Mouse (Mus musculus): ENCODE measurements around the gene Gnb1l. TPM values are rescaled to one million over a fixed set of nuclear protein-coding genes. Genes with fewer than 3 reads are reported as not detected.

Gnb1l gene
- polyA plus RNA-seq, 1 experiment from 2014 or later: 5.1 TPM

GRCm38 (mm10) chr16:18577599-18578160 lies 79.2 kb downstream of the Gnb1l start:
- no peak overlapping the region for H3K9ac ChIP-seq (replicated peaks)
- no peak for ATAC-seq
- TF ChIP-seq CTCF (IDR thresholded peaks at IDR 0.05; ENCODE audit: low read depth): no peak
- no peak for TF ChIP-seq EP300 (IDR thresholded peaks at IDR 0.05; ENCODE audit: low read depth)
- H3K4me2 ChIP-seq (ENCODE audit: low read depth, low read length): no peak overlapping the region
- H3K9me3 ChIP-seq (ENCODE audit: low read length): no peaks in the 10 kb centered on the region
- H3K4me1 ChIP-seq (ENCODE audit: insufficient read depth): peaks cover 14% of the 10 kb centered on the region
- WGBS (ENCODE audit: insufficient replicate concordance): 29% methylated on average over 5 of the region's 5 CpGs
- no peak for DNase-seq
- no peak overlapping the region for H3K27ac ChIP-seq (ENCODE audit: low read depth)
- H3K4me3 ChIP-seq (ENCODE audit: low read depth, low read length): no peak overlapping the region
- H3K36me3 ChIP-seq (replicated peaks; ENCODE audit: insufficient read depth, low read length): no peaks in the 10 kb centered on the region
- peaks cover 45% of the 10 kb centered on the region for H3K27me3 ChIP-seq (ENCODE audit: insufficient read depth, low read length)

- Histone ChIP-seq H3K9me3 (ENCODE audit: low read length) (no peaks in the 10 kb centered on the region), H3K27ac (ENCODE audit: low read depth) (no peak overlapping the region), H3K4me3 (ENCODE audit: low read depth, low read length) (no peak overlapping the region), H3K4me2 (ENCODE audit: low read depth, low read length) (no peak overlapping the region), H3K27me3 (ENCODE audit: insufficient read depth, low read length) (peaks cover 72% of the 10 kb centered on the region), H3K9ac (replicated peaks) (no peak overlapping the region), H3K36me3 (replicated peaks; ENCODE audit: insufficient read depth, low read length) (no peaks in the 10 kb centered on the region), H3K4me1 (ENCODE audit: insufficient read depth) (peaks cover 14% of the 10 kb centered on the region)
- TF ChIP-seq CTCF (IDR thresholded peaks at IDR 0.05; ENCODE audit: low read depth) (no peak), EP300 (IDR thresholded peaks at IDR 0.05; ENCODE audit: low read depth) (no peak)
- DNase-seq: no peak
- ATAC-seq: no peak
- 30% methylated on average over 2 of the region's 2 CpGs for WGBS (ENCODE audit: insufficient replicate concordance)
Observed at GRCm38 (mm10) chr16:18580389-18580788, 81.9 kb downstream of the Gnb1l start.

DNA sequence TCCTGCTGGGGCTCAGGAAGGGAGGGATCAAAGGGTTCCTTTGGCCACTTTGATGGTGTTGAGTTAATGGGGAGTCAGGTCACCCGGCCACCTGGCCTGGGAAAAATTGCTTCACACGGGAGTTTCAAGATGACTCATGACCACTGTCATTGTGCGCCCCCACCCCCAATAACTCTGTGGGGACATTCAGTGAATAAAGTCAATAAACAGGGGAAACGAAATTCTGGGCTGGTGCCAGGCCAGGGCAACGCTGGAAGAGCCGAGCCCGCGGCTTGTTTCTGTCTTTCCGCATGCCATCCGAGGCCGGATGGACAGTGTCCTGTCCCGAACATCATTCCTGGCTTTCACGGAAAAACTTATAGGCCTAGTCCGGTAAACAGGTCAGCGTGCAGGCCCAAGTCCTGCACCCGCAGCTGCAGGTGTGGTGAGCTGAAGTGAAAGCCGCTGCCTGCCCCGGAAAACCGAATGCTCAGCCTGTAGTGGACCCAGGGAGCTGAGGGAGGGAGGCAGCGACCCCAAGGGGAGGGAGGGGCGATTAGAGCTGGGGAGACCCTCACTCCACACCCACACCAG lies 82.6 kb downstream of the Gnb1l start:
- DNase-seq (no peak), ATAC-seq (peak; percentile 54)
- H3K4me3 ChIP-seq (ENCODE audit: low read depth, low read length): peak overlapping the region; percentile 37
- peaks cover 14% of the 10 kb centered on the region for H3K4me1 ChIP-seq (ENCODE audit: insufficient read depth)
- H3K9me3 ChIP-seq (ENCODE audit: low read length): no peaks in the 10 kb centered on the region
- no peak for TF ChIP-seq EP300 (IDR thresholded peaks at IDR 0.05; ENCODE audit: low read depth)
- 8% methylated on average over 20 of the region's 21 CpGs for WGBS (ENCODE audit: insufficient replicate concordance)
- no peak overlapping the region for H3K27ac ChIP-seq (ENCODE audit: low read depth)
- peak overlapping the region; percentile 65 for H3K4me2 ChIP-seq (ENCODE audit: low read depth, low read length)
- H3K27me3 ChIP-seq (ENCODE audit: insufficient read depth, low read length): peaks cover 80% of the 10 kb centered on the region
- no peaks in the 10 kb centered on the region for H3K36me3 ChIP-seq (replicated peaks; ENCODE audit: insufficient read depth, low read length)
- no peak overlapping the region for H3K9ac ChIP-seq (replicated peaks)

DNA sequence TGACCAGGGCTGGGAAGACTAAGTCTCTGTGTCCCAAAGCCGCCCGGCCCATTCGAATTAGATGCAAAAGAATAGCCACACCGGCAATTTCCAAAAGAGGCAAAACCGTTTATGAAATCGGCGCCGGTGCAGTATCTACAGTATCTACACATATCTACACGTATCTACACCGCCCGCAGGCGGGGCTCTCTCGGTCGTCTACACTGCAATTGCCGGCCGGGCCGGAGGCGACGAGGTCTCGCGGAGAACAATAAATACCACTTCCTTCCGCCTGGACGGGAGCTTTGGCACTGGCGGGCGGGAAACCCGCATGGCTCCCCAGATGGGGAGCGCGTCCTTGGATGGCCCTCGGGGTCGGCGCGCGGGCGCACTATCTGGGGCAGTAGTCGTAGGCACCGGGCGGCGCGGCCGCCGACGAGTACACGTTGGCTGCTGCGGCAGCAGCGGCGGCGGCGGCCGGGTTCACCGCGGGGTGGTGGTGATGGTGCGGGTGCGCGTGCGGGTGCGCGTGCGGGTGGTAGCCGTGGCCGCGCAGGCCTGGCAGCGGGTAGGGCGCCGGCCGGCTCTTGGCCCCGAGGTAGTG lies 83.2 kb downstream of the Gnb1l start:
- H3K4me1 ChIP-seq (ENCODE audit: insufficient read depth): peaks cover 19% of the 10 kb centered on the region
- no peaks in the 10 kb centered on the region for H3K9me3 ChIP-seq (ENCODE audit: low read length)
- no peak overlapping the region for H3K27ac ChIP-seq (ENCODE audit: low read depth)
- no peak for TF ChIP-seq EP300 (IDR thresholded peaks at IDR 0.05; ENCODE audit: low read depth)
- no peak for TF ChIP-seq CTCF (IDR thresholded peaks at IDR 0.05; ENCODE audit: low read depth)
- H3K36me3 ChIP-seq (replicated peaks; ENCODE audit: insufficient read depth, low read length): no peaks in the 10 kb centered on the region
- no peak overlapping the region for H3K9ac ChIP-seq (replicated peaks)
- peaks cover 85% of the 10 kb centered on the region for H3K27me3 ChIP-seq (ENCODE audit: insufficient read depth, low read length)
- H3K4me2 ChIP-seq (ENCODE audit: low read depth, low read length): peak overlapping the region; percentile 65
- under 1% methylated on average over 48 of the region's 66 CpGs for WGBS (ENCODE audit: insufficient replicate concordance)
- ATAC-seq (no peak), DNase-seq (no peak)
- H3K4me3 ChIP-seq (ENCODE audit: low read depth, low read length): peak overlapping the region; percentile 37

DNA sequence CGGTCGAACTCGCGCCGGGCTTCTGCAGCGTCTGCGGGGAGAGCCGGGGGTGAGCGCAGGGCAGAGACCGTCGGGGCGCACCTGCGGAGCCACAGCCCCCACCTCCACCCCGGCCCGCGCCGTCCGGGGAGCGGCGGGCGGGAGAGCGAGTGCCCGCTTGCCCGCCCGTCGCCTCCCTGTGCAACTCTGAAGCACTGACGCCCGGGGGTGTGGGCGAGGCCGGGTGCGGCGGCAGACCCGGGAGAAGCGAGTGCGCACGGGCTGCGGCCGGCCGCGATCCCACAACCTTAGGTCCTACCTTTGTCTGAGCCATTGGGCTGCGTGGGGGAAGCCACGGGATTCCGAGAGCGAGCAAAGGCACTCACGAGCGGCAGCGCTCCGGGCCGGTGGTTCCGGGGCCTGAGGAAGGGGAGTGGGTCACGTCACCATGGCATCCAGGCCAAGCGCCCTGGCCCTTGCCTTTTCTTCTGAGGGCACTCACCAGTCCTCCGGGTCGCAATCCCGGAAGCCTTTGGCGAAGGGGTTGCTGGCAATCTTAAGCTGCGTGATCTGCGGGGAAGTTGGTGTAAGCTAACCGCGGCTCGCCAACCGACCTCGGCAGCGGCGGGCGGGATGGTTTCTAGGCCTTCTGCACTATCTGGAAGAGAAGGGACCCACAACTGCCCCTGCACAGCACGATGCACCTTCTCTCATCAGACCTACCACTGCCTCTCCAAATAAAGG lies 84.1 kb downstream of the Gnb1l start:
- 2% methylated on average over 61 of the region's 67 CpGs for WGBS (ENCODE audit: insufficient replicate concordance)
- ATAC-seq (no peak), DNase-seq (no peak)
- Histone ChIP-seq H3K9me3 (ENCODE audit: low read length) (no peaks in the 10 kb centered on the region), H3K4me3 (ENCODE audit: low read depth, low read length) (peak overlapping the region; percentile 37), H3K4me2 (ENCODE audit: low read depth, low read length) (peak overlapping the region; percentile 65), H3K27me3 (ENCODE audit: insufficient read depth, low read length) (peaks cover 89% of the 10 kb centered on the region), H3K9ac (replicated peaks) (no peak overlapping the region), H3K27ac (ENCODE audit: low read depth) (no peak overlapping the region), H3K4me1 (ENCODE audit: insufficient read depth) (peaks cover 19% of the 10 kb centered on the region), H3K36me3 (replicated peaks; ENCODE audit: insufficient read depth, low read length) (no peaks in the 10 kb centered on the region)
- TF ChIP-seq EP300 (IDR thresholded peaks at IDR 0.05; ENCODE audit: low read depth) (no peak), CTCF (IDR thresholded peaks at IDR 0.05; ENCODE audit: low read depth) (no peak)

DNA sequence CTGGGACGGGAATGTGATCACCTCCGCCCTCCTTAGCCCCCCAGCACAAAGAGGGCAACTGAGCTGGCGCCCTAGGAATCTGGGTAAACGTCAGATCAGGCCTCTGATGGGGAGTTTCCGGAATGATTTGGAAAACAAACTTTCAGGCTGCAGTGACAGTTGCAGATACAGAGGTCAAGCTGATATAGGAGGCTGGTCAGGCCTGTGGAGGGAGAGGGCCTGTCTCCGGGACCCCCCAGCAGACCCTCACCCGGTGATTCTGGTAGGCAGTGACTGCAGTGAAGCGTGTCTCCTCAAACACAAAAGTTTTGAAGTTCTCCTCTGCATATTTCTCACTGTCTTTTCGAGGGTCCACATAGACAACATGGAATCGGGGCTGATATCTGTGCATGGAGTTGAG lies 84.7 kb downstream of the Gnb1l start:
- Histone ChIP-seq H3K27ac (ENCODE audit: low read depth) (no peak overlapping the region), H3K4me1 (ENCODE audit: insufficient read depth) (peaks cover 19% of the 10 kb centered on the region), H3K9me3 (ENCODE audit: low read length) (no peaks in the 10 kb centered on the region), H3K4me3 (ENCODE audit: low read depth, low read length) (no peak overlapping the region), H3K27me3 (ENCODE audit: insufficient read depth, low read length) (peaks cover 93% of the 10 kb centered on the region), H3K9ac (replicated peaks) (no peak overlapping the region), H3K36me3 (replicated peaks; ENCODE audit: insufficient read depth, low read length) (no peaks in the 10 kb centered on the region), H3K4me2 (ENCODE audit: low read depth, low read length) (no peak overlapping the region)
- no peak for DNase-seq
- 28% methylated on average over 10 of the region's 10 CpGs for whole genome bisulfite sequencing (ENCODE audit: insufficient replicate concordance)
- ATAC-seq: no peak
- TF ChIP-seq CTCF (IDR thresholded peaks at IDR 0.05; ENCODE audit: low read depth) (no peak), EP300 (IDR thresholded peaks at IDR 0.05; ENCODE audit: low read depth) (no peak)

Data from liver, postnatal 0 days (tissue).